Mouse (Mus musculus) CH12.LX (cell line): ENCODE results near the gene Sh3rf1.

ENCODE experiments used
- MAX ChIP-seq: IDR thresholded peaks from 2 replicates; pipeline ENCODE4 v1.6.1; 2011; ENCODE audit warnings: low read length, improper control_type of control experiment
- USF1 ChIP-seq: IDR thresholded peaks from 2 replicates; pipeline ENCODE4 v1.6.1; 2014; ENCODE audit warnings: low read depth, mild to moderate bottlenecking, inconsistent platforms, low read length, improper control_type of control experiment

DNA sequence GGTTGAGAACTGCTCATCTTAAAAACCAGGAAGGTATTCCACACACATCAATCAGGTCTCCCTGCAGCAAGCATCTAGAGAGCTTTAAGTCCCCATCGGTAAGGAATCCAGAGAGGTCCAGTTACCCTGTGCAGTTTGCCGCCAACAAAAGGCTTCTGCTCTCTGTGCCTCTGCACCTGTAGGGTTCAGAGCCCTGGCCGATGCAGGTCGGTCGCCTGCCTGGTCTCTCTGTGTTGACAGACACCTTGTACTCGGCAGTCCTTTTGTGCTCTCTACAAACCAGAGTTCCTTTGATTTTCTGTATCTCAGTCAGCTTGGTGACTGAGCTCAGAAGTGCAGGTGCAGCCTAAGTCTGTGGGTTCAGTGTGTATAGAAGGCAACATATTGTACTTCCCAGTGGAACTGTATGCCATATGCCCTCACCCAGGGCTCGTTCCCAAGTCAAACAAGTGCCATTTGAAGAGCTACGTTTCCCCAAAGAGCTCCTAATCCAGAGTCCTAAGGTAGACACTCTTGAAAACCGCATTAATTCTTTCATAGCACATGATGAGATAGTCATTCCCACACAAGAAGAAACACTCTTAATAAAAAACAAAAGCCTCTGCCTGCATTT, 138.7 kb downstream of the Sh3rf1 start:
- no peak for TF ChIP-seq MAX
- TF ChIP-seq USF1: no peak
